Mouse (Mus musculus) spleen, adult 2 months (tissue): Measurements from ENCODE around the gene Trpc7.

ENCODE experiments used
- CTCF ChIP-seq: fragments of 200-500 bp; IDR thresholded peaks from 2 replicates; pipeline ENCODE4 v1.5.1; 2011; ENCODE audit warnings: mild to moderate bottlenecking, inconsistent platforms; ENCODE audit not compliant: insufficient read depth, insufficient read length, insufficient replicate concordance; ENCODE audit errors: extremely low read depth
- POLR2A ChIP-seq: fragments of 200-500 bp; IDR thresholded peaks from 2 replicates; pipeline ENCODE4 v1.6.1; 2011; ENCODE audit warnings: low read depth, low read length, inconsistent platforms

- no peak for TF ChIP-seq CTCF
- TF ChIP-seq POLR2A = no peak
Observed at GRCm38 (mm10) chr13:56739556-56739955, 156.2 kb downstream of the Trpc7 start.
